8 mouse cellular contexts compared by ENCODE assay signal in the genomic region with DNA sequence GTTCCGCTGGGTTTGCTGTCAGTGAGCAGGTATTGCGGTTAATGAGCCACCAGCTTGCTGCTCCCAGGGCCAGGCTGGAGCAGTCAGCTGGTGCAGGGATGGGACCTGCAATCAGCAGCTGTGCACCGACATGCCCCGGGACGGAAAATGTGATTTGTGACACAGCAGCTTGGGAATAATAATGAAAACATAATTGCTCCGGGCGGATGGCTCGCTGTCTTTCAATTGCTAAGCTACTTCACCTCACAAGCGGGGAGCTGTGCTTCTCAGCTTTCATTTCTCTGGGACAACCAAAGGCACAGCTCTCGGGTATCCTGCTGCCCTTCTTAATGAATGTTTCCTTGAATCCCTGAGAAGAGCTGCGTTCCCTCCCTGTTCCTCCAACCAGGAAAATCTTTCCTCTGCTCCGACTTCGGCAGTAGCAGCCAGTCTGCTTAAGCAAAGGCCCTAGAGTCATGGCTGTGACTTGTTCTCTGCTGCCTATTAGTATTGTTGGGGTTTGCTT.
A peak's percentile ranks its signal among the peaks of the same experiment; 100 is the strongest.
DNase-seq lines count a peak whose midpoint lies in the region; ATAC-seq and TF ChIP-seq lines count a peak whose summit lies in the region.

No protein-coding gene starts in this region.

- ATAC-seq in forebrain, embryonic 15.5 days (replicated peaks) = peak; percentile 85
- peak; percentile 89 for ATAC-seq in hindbrain, embryonic 13.5 days (ENCODE audit: low FRiP score)

- TF ChIP-seq CTCF in ES-Bruce4 (IDR thresholded peaks at IDR 0.05; ENCODE audit: low read depth, low read length) = no peak
- TF ChIP-seq CTCF in brain, embryonic 14.5 days (IDR thresholded peaks at IDR 0.05; ENCODE audit: borderline replicate concordance, extremely low read depth, insufficient read depth, insufficient read length) = no peak

- H3K9ac ChIP-seq in ES-Bruce4 (ENCODE audit: low read depth, poor library complexity, severe bottlenecking) = no peak overlapping the region
- H3K9ac ChIP-seq in forebrain, embryonic 15.5 days (replicated peaks) = peak overlapping the region; percentile 51
- H3K9ac ChIP-seq in hindbrain, embryonic 13.5 days = peak overlapping the region; percentile 67

- no peak for TF ChIP-seq EP300 in ES-Bruce4 (IDR thresholded peaks at IDR 0.05; ENCODE audit: insufficient read depth, low read depth, low read length)

- H3K4me1 ChIP-seq in ES-Bruce4 (ENCODE audit: control insufficient read depth, insufficient read depth, low read length) = peaks cover 2% of the 10 kb centered on the region
- peaks cover 7% of the 10 kb centered on the region for H3K4me1 ChIP-seq in forebrain, embryonic 15.5 days
- peaks cover 9% of the 10 kb centered on the region for H3K4me1 ChIP-seq in hindbrain, embryonic 13.5 days (replicated peaks)

- peaks cover 1% of the 10 kb centered on the region for H3K27me3 ChIP-seq in ES-Bruce4 (ENCODE audit: control insufficient read depth, insufficient read depth, low read length, poor library complexity, severe bottlenecking)
- no peaks in the 10 kb centered on the region for H3K27me3 ChIP-seq in forebrain, embryonic 15.5 days
- peaks cover 20% of the 10 kb centered on the region; the same call in 1 of the 2 replicates for H3K27me3 ChIP-seq in hindbrain, embryonic 13.5 days

- no peaks in the 10 kb centered on the region for H3K36me3 ChIP-seq in ES-Bruce4 (ENCODE audit: control insufficient read depth, insufficient read depth, low read length, poor library complexity, severe bottlenecking)
- no peaks in the 10 kb centered on the region for H3K36me3 ChIP-seq in forebrain, embryonic 15.5 days
- H3K36me3 ChIP-seq in hindbrain, embryonic 13.5 days = no peaks in the 10 kb centered on the region

- H3K4me2 ChIP-seq in forebrain, embryonic 15.5 days (replicated peaks) = peak overlapping the region; percentile 81
- peak overlapping the region; percentile 59 for H3K4me2 ChIP-seq in hindbrain, embryonic 13.5 days

- WGBS in forebrain, embryonic 15.5 days = 6% methylated on average over 13 of the region's 13 CpGs
- WGBS in hindbrain, embryonic 13.5 days = 11% methylated on average over 13 of the region's 13 CpGs

- H3K9me3 ChIP-seq in ES-Bruce4 (replicated peaks; ENCODE audit: control insufficient read depth, insufficient read depth, low read length, poor library complexity, severe bottlenecking) = no peaks in the 10 kb centered on the region
- no peaks in the 10 kb centered on the region for H3K9me3 ChIP-seq in forebrain, embryonic 15.5 days
- H3K9me3 ChIP-seq in hindbrain, embryonic 13.5 days = no peaks in the 10 kb centered on the region

- TF ChIP-seq POLR2A in ES-Bruce4 (IDR thresholded peaks at IDR 0.05; ENCODE audit: insufficient read depth, low read length) = no peak
- TF ChIP-seq POLR2A in brain, embryonic 14.5 days (IDR thresholded peaks at IDR 0.05; ENCODE audit: borderline replicate concordance, extremely low read depth, insufficient read depth, insufficient read length, poor library complexity, severe bottlenecking) = no peak

- H3K27ac ChIP-seq in ES-Bruce4 (ENCODE audit: insufficient read depth, low read length) = no peak overlapping the region
- H3K27ac ChIP-seq in forebrain, embryonic 15.5 days (replicated peaks) = peak overlapping the region; percentile 76
- H3K27ac ChIP-seq in hindbrain, embryonic 13.5 days = peak overlapping the region; percentile 76

- peak overlapping the region; percentile 11; the same call in 1 of the 2 replicates for H3K4me3 ChIP-seq in ES-Bruce4 (ENCODE audit: low read depth, low read length)
- peak overlapping the region; percentile 46 for H3K4me3 ChIP-seq in forebrain, embryonic 15.5 days
- peak overlapping the region; percentile 39 for H3K4me3 ChIP-seq in hindbrain, embryonic 13.5 days

- peak; percentile 92 for DNase-seq in brain, embryonic 14.5 days (ENCODE audit: low read depth)
- DNase-seq in layer of hippocampus, postnatal 14 days (ENCODE audit: low spot score in 2 of 2) = peak; percentile 49 to 66
- DNase-seq in lung, postnatal 10 days = peak; percentile 29
- DNase-seq in right cerebral cortex, postnatal 25 days = peak; percentile 52
- DNase-seq in natural killer cell, adult 2 months (ENCODE audit: low spot score in 2 of 2) = no peak

Comparison
In these comparisons a context has a peak if more than half of its experiments do, and no peak if none do; other contexts are left out.
1. DNase-seq: peak in brain, embryonic 14.5 days (single experiment), layer of hippocampus, postnatal 14 days (2 of 2), lung, postnatal 10 days (single experiment) and right cerebral cortex, postnatal 25 days (single experiment); none in natural killer cell, adult 2 months (0 of 2).
2. Peak in every context shown above with its lines, with median percentiles within 50 percentile points of each other: H3K4me3 ChIP-seq.